Mouse (Mus musculus): ENCODE data around the gene Rfk.

DNA sequence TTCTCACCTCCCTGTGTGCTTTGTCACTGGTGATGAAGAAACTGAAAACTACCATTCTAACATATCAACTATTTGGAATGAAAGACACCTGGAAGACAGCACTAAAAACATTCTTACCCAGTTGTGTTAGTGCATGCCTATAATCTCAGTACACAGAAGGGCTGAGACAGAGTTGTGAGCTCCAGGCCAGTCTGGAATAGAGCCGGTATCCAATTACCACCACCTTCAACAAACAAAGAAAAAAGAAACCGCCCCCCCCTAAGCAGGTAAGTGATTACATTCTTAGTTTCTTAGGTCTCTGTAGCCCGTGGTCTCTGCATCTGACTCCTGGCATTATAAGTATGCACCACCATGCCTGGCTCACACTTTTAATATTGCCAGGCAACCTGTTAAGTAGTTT is 977 bp upstream of the Rfk start:
- TF ChIP-seq CTCF (IDR thresholded peaks at IDR 0.05; ENCODE audit: low read depth) (no peak), EP300 (IDR thresholded peaks at IDR 0.05; ENCODE audit: low read depth) (no peak)

Measured in liver, postnatal 0 days (tissue).